Mouse (Mus musculus): Measurements from ENCODE around the gene Cux1. TPM values are rescaled to one million over a fixed set of nuclear protein-coding genes. Genes with fewer than 3 reads are reported as not detected.

Gene Cux1
- polyA plus RNA-seq, 1 experiment: 284 TPM

GRCm38 (mm10) chr5:136535204-136535603 lies 32.1 kb downstream of the Cux1 start:
- WGBS: 70% methylated on average over 1 of the region's 1 CpGs
- TF ChIP-seq CTCF (IDR thresholded peaks at IDR 0.05; ENCODE audit: insufficient read depth, low read depth, low read length) (no peak), POLR2A (IDR thresholded peaks at IDR 0.05; ENCODE audit: insufficient read depth, low read depth, low read length) (no peak)
- Histone ChIP-seq H3K4me3 (ENCODE audit: insufficient read depth, low read depth, low read length) (no peak overlapping the region), H3K27ac (ENCODE audit: insufficient read depth, low read depth, low read length) (no peak overlapping the region), H3K4me1 (ENCODE audit: control insufficient read depth, insufficient read depth, low read length) (peaks cover 6% of the 10 kb centered on the region)

GRCm38 (mm10) chr5:136533371-136534276 lies 33.7 kb downstream of the Cux1 start:
- TF ChIP-seq CTCF (IDR thresholded peaks at IDR 0.05; ENCODE audit: insufficient read depth, low read depth, low read length) (no peak), POLR2A (IDR thresholded peaks at IDR 0.05; ENCODE audit: insufficient read depth, low read depth, low read length) (no peak)
- Histone ChIP-seq H3K27ac (ENCODE audit: insufficient read depth, low read depth, low read length) (no peak overlapping the region), H3K4me1 (ENCODE audit: control insufficient read depth, insufficient read depth, low read length) (0 out of 2 replicates have a peak, but pooled peaks cover 5% of the 10 kb centered on the region), H3K4me3 (ENCODE audit: insufficient read depth, low read depth, low read length) (no peak overlapping the region)
- WGBS: 67% methylated on average over 11 of the region's 11 CpGs

GRCm38 (mm10) chr5:136531674-136532365 lies 35.5 kb downstream of the Cux1 start:
- TF ChIP-seq CTCF (IDR thresholded peaks at IDR 0.05; ENCODE audit: insufficient read depth, low read depth, low read length) (no peak), POLR2A (IDR thresholded peaks at IDR 0.05; ENCODE audit: insufficient read depth, low read depth, low read length) (no peak)
- 83% methylated on average over 2 of the region's 2 CpGs for WGBS
- Histone ChIP-seq H3K4me3 (ENCODE audit: insufficient read depth, low read depth, low read length) (no peak overlapping the region), H3K4me1 (ENCODE audit: control insufficient read depth, insufficient read depth, low read length) (0 out of 2 replicates have a peak, but pooled peaks cover 5% of the 10 kb centered on the region), H3K27ac (ENCODE audit: insufficient read depth, low read depth, low read length) (no peak overlapping the region)

DNA sequence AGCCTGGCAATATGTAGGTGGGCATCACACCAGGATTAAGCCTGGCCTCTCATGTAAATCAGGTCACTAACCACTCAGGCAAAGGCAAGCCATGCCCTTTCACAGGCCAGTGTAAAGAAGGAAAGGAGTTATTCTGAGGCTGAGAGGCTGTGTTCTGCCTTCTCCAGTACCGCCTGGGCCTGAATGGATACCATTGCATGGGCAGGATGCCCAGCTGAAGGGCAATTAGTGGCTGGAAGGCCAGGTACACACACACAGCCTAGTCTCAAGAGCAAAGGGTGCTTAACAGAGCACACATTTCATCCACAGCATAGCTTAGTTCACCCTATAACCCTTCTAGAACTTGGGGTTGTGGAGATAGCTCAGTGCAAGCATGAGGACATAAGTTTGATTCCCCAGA lies 36.4 kb downstream of the Cux1 start:
- TF ChIP-seq CTCF (IDR thresholded peaks at IDR 0.05; ENCODE audit: insufficient read depth, low read depth, low read length) (no peak), POLR2A (IDR thresholded peaks at IDR 0.05; ENCODE audit: insufficient read depth, low read depth, low read length) (no peak)
- H3K4me1 ChIP-seq (ENCODE audit: control insufficient read depth, insufficient read depth, low read length): peaks cover 7% of the 10 kb centered on the region; the same call in 1 of the 2 replicates
- H3K4me3 ChIP-seq (ENCODE audit: insufficient read depth, low read depth, low read length): no peak overlapping the region
- 63% methylated on average over 1 of the region's 1 CpGs for WGBS
- H3K27ac ChIP-seq (ENCODE audit: insufficient read depth, low read depth, low read length): no peak overlapping the region

DNA sequence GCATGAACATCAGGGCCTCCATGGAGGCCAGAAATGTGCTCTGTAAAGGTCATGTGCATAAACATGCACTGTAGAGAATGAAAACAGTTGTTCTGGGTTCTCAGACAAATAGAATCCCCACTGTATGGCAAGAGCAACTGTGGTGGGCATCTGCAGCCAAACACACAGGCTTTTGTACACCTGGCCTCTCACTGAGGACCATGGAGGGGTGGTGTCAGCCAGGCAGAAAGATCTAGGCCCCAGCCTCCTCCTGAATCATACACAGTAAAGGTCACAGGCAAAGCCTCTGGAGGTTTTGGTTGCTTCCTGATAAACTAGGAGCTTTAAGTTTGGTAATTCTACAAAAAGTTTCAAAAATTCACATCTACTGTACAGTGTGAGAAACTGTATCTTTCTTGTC lies 38.1 kb downstream of the Cux1 start:
- no peak overlapping the region for H3K4me3 ChIP-seq (ENCODE audit: insufficient read depth, low read depth, low read length)
- H3K27ac ChIP-seq (ENCODE audit: insufficient read depth, low read depth, low read length): no peak overlapping the region
- peaks cover 7% of the 10 kb centered on the region; the same call in 1 of the 2 replicates for H3K4me1 ChIP-seq (ENCODE audit: control insufficient read depth, insufficient read depth, low read length)
- TF ChIP-seq CTCF (IDR thresholded peaks at IDR 0.05; ENCODE audit: insufficient read depth, low read depth, low read length) (no peak), POLR2A (IDR thresholded peaks at IDR 0.05; ENCODE audit: insufficient read depth, low read depth, low read length) (no peak)

GRCm38 (mm10) chr5:136527871-136528270 lies 39.4 kb downstream of the Cux1 start:
- no peak for TF ChIP-seq CTCF (IDR thresholded peaks at IDR 0.05; ENCODE audit: insufficient read depth, low read depth, low read length)
- TF ChIP-seq POLR2A (IDR thresholded peaks at IDR 0.05; ENCODE audit: insufficient read depth, low read depth, low read length): no peak
- Histone ChIP-seq H3K27ac (ENCODE audit: insufficient read depth, low read depth, low read length) (no peak overlapping the region), H3K4me3 (ENCODE audit: insufficient read depth, low read depth, low read length) (no peak overlapping the region), H3K4me1 (ENCODE audit: control insufficient read depth, insufficient read depth, low read length) (peaks cover 9% of the 10 kb centered on the region; the same call in 1 of the 2 replicates)
- 35% methylated on average over 1 of the region's 1 CpGs for WGBS

GRCm38 (mm10) chr5:136526545-136526909 lies 40.8 kb downstream of the Cux1 start:
- TF ChIP-seq POLR2A (IDR thresholded peaks at IDR 0.05; ENCODE audit: insufficient read depth, low read depth, low read length) (no peak), CTCF (IDR thresholded peaks at IDR 0.05; ENCODE audit: insufficient read depth, low read depth, low read length) (no peak)
- H3K4me1 ChIP-seq (ENCODE audit: control insufficient read depth, insufficient read depth, low read length): peaks cover 12% of the 10 kb centered on the region; the same call in 1 of the 2 replicates
- H3K4me3 ChIP-seq (ENCODE audit: insufficient read depth, low read depth, low read length): no peak overlapping the region
- no peak overlapping the region for H3K27ac ChIP-seq (ENCODE audit: insufficient read depth, low read depth, low read length)
- 89% methylated on average over 5 of the region's 5 CpGs for WGBS

DNA sequence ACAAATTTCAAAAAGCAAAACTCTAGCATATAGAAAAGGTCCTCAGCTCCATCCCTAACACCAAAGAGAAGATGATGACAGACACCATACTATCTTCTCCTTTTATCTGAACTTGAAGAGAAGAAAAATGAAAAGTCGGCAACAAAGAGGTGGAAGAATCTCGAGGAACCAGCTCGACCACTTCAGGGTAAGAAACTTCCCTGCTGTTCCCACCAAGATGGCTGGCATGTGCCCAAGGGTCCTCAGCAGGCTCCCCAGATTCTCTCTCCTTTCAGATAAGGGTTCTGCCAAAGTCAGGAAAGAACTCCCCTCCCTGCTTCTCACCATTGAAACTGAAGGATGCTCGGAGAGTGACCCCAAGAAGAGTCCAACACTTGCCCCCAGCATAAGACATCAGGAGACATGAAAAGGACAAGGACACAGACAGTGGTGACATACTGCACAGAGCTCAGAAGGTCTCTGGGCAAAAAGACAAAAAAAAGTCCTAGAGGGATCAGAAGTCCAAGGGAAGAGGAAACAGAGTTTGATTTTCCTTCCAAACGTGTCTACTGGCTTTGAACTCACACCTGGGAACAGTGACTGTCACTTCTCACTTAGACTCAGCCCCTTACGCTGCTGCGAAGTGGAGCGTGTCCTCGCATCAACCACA lies 41.3 kb downstream of the Cux1 start:
- Histone ChIP-seq H3K4me1 (ENCODE audit: control insufficient read depth, insufficient read depth, low read length) (peaks cover 12% of the 10 kb centered on the region; the same call in 1 of the 2 replicates), H3K27ac (ENCODE audit: insufficient read depth, low read depth, low read length) (no peak overlapping the region), H3K4me3 (ENCODE audit: insufficient read depth, low read depth, low read length) (no peak overlapping the region)
- no peak for TF ChIP-seq POLR2A (IDR thresholded peaks at IDR 0.05; ENCODE audit: insufficient read depth, low read depth, low read length)
- 72% methylated on average over 9 of the region's 9 CpGs for WGBS

Measured in olfactory bulb, adult 2 months (tissue).